Mouse (Mus musculus): ENCODE results near the gene Gm17332.
"Not testable (repeated sequence)": the region's sequence is repeated elsewhere in the genome, so short reads cannot be mapped to it uniquely, and the experiment has no call there.

Gene Gm17332

GRCm38 (mm10) chr11:31182362-31182761 is at the start of gene Gm17332:
TSS of gene Gm17332 (minus strand) at chr11:31182462.
- in situ Hi-C loops (cut with MboI; ENCODE audit: low pct_unique_long_range_greater_than_20kb in 1 of 2, low sequenced_read_pairs in 2 of 2, unreplicated experiment in 1 of 2), result no loop called here

- in situ Hi-C loops (cut with MboI; ENCODE audit: low pct_unique_long_range_greater_than_20kb in 1 of 2, low sequenced_read_pairs in 2 of 2, unreplicated experiment in 1 of 2), result no loop called here
These were observed 47.7 kb upstream of the Gm17332 start for GRCm38 (mm10) chr11:31229966-31230365.

- in situ Hi-C loops (cut with MboI; ENCODE audit: low pct_unique_long_range_greater_than_20kb in 1 of 2, low sequenced_read_pairs in 2 of 2, unreplicated experiment in 1 of 2), result no loop called here
These were observed 43.1 kb upstream of the Gm17332 start for GRCm38 (mm10) chr11:31225359-31225758.

GRCm38 (mm10) chr11:31218009-31218408 is 35.7 kb upstream of the Gm17332 start:
- in situ Hi-C loops (cut with MboI; ENCODE audit: low pct_unique_long_range_greater_than_20kb in 1 of 2, low sequenced_read_pairs in 2 of 2, unreplicated experiment in 1 of 2), result no loop called here

GRCm38 (mm10) chr11:31195621-31196363 is 13.5 kb upstream of the Gm17332 start:
- in situ Hi-C loops (cut with MboI; ENCODE audit: low pct_unique_long_range_greater_than_20kb in 1 of 2, low sequenced_read_pairs in 2 of 2, unreplicated experiment in 1 of 2), result no loop called here

- in situ Hi-C loops (cut with MboI; ENCODE audit: low pct_unique_long_range_greater_than_20kb in 1 of 2, low sequenced_read_pairs in 2 of 2, unreplicated experiment in 1 of 2), result no loop called here
These were observed 12.5 kb upstream of the Gm17332 start for GRCm38 (mm10) chr11:31194761-31195160.

GRCm38 (mm10) chr11:31170052-31170646 is 12.1 kb downstream of the Gm17332 start:
- in situ Hi-C loops (cut with MboI; ENCODE audit: low pct_unique_long_range_greater_than_20kb in 1 of 2, low sequenced_read_pairs in 2 of 2, unreplicated experiment in 1 of 2), result no loop called here

- in situ Hi-C loops (cut with MboI; ENCODE audit: low pct_unique_long_range_greater_than_20kb in 1 of 2, low sequenced_read_pairs in 2 of 2, unreplicated experiment in 1 of 2), result no loop called here
These were observed 12.9 kb downstream of the Gm17332 start for GRCm38 (mm10) chr11:31169161-31170051.

- in situ Hi-C loops (cut with MboI; ENCODE audit: low pct_unique_long_range_greater_than_20kb in 1 of 2, low sequenced_read_pairs in 2 of 2, unreplicated experiment in 1 of 2), result no loop called here
These were observed 13.5 kb downstream of the Gm17332 start for GRCm38 (mm10) chr11:31168831-31169160.

- in situ Hi-C loops (cut with MboI; ENCODE audit: low pct_unique_long_range_greater_than_20kb in 1 of 2, low sequenced_read_pairs in 2 of 2, unreplicated experiment in 1 of 2), result no loop called here
These were observed 25.2 kb downstream of the Gm17332 start for GRCm38 (mm10) chr11:31157021-31157420.

- in situ Hi-C loops (cut with MboI; ENCODE audit: low pct_unique_long_range_greater_than_20kb in 1 of 2, low sequenced_read_pairs in 2 of 2, unreplicated experiment in 1 of 2), result not testable (repeated sequence)
These were observed 43.9 kb downstream of the Gm17332 start for GRCm38 (mm10) chr11:31138394-31138793.

GRCm38 (mm10) chr11:31134824-31135223 is 47.4 kb downstream of the Gm17332 start:
- in situ Hi-C loops (cut with MboI; ENCODE audit: low pct_unique_long_range_greater_than_20kb in 1 of 2, low sequenced_read_pairs in 2 of 2, unreplicated experiment in 1 of 2), result not testable (repeated sequence)

GRCm38 (mm10) chr11:31133726-31134125 is 48.5 kb downstream of the Gm17332 start:
- in situ Hi-C loops (cut with MboI; ENCODE audit: low pct_unique_long_range_greater_than_20kb in 1 of 2, low sequenced_read_pairs in 2 of 2, unreplicated experiment in 1 of 2), result not testable (repeated sequence)
